Mouse (Mus musculus) intestine, embryonic 16.5 days (tissue): Measurements from ENCODE around the gene Lrrc8c. TPM values are rescaled to one million over a fixed set of nuclear protein-coding genes. Genes with fewer than 3 reads are reported as not detected.

ENCODE experiments used
- ATAC-seq: fragments of 200-750 bp; cut with Nextera tagmentation; 2 replicates; pipeline ENCODE4 v1.8.0; 2017; ENCODE audit warnings: moderate TSS enrichment, moderate library complexity
- H3K27ac ChIP-seq: fragments of 300-500 bp; sonication (generic); 2 replicates; pipeline ENCODE4 v1.5.1; 2014; ENCODE audit warnings: mild to moderate bottlenecking, low read length
- H3K27me3 ChIP-seq: fragments of 300-500 bp; sonication (generic); replicated peaks from 2 replicates; pipeline ENCODE4 v1.6.1; 2014; ENCODE audit warnings: low read length, control low read depth, mixed read lengths; ENCODE audit not compliant: control insufficient read depth, insufficient read depth
- H3K36me3 ChIP-seq: fragments of 300-500 bp; sonication (generic); 2 replicates; pipeline ENCODE4 v1.6.1; 2014; ENCODE audit warnings: low read length, control low read depth; ENCODE audit not compliant: control insufficient read depth, insufficient read depth
- H3K4me1 ChIP-seq: fragments of 300-500 bp; sonication (generic); 2 replicates; pipeline ENCODE4 v1.6.1; 2014; ENCODE audit warnings: low read length, control low read depth, mixed read lengths; ENCODE audit not compliant: control insufficient read depth, insufficient read depth
- H3K4me2 ChIP-seq: fragments of 300-500 bp; sonication (generic); 2 replicates; pipeline ENCODE4 v1.6.1; 2014; ENCODE audit warnings: low read depth, low read length, control low read depth
- H3K4me3 ChIP-seq: fragments of 300-500 bp; sonication (generic); 2 replicates; pipeline ENCODE4 v1.5.1; 2014; ENCODE audit warnings: mild to moderate bottlenecking, low read length
- H3K9ac ChIP-seq: fragments of 300-500 bp; sonication (generic); 2 replicates; pipeline ENCODE4 v1.6.1; 2014; ENCODE audit warnings: low read depth, low read length
- H3K9me3 ChIP-seq: fragments of 300-500 bp; sonication (generic); 2 replicates; pipeline ENCODE4 v1.6.1; 2016; ENCODE audit warnings: low read length, control low read depth; ENCODE audit not compliant: control insufficient read depth
- WGBS: fragments of 180-500 bp; shearing (Covaris S2); extraction: QIAGEN DNeasy Blood & Tissue Kit; methylation state at CpG from one replicate; pipeline ENCODE4 v1.1.7; 2014; 5-methylcytosine and 5-hydroxymethylcytosine counted together
- polyA plus RNA-seq: library from polyadenylated mRNA; unstranded; fragments of >200 nt; fragmentation: Nextera tagmentation; extraction: Ambion mirVana; gene quantifications from 2 replicates; pipeline ENCODE4 v1.2.1, GENCODE M21; 2015

Lrrc8c gene
- polyA plus RNA-seq, 1 experiment from 2014 or later, result 12.0 TPM

DNA sequence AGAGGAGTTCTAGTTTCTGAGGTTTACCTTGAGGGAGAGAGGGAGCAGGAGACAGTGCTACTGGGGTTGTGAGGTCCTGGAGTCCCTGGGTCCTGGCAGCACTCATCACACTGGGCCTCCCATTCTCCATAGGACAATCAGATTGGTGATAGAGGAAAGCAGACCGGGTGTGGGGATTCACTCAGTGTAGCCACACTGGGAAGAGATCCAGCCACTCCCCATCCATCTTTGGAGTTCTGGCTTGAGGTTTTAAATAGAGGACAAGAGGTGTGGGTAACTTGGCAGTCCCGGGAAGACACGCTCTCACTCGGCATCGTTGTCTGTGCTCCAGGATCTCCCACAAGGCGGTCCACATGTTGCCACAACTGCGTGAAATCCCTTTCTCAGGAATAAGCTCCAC lies 127.9 kb downstream of the Lrrc8c start:
- WGBS, result 82% methylated on average over 7 of the region's 7 CpGs

DNA sequence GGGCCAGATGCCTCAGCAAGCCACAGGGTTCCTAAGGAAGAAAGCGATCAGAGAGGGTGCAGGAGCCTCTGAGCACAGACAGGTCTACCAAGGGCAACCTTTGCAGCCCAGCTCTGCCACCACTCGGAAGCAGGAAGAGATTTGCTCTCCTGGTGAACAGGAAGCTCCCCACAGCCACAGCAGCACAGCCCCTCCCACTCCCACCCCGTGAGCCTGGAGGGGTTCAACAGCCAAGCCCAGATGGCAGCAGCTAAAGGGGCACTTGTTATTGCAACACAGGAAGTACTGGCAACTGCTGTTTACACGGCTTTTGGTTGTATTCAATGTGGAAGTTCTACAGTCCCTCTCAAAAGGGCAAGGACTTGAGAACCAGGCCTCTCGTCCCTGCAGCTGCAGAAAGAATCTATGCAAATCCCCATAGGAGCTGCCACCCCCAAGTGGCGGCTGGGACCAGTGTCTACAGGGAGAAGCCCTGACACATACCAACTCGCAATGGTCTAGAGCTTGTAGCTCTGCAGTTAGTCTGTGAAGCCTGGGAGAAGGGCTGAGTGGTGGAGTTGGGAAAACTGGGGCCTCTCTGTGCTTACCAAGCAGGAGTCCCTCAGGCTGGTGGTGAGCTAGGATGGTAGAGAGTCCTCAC lies 129.6 kb downstream of the Lrrc8c start:
- Histone ChIP-seq H3K9ac (no peak overlapping the region), H3K9me3 (no peaks in the 10 kb centered on the region), H3K27ac (peak overlapping the region; percentile 59), H3K4me2 (no peak overlapping the region), H3K4me1 (no peaks in the 10 kb centered on the region), H3K27me3 (no peaks in the 10 kb centered on the region), H3K36me3 (no peaks in the 10 kb centered on the region), H3K4me3 (no peak overlapping the region)
- peak; percentile 38; the same call in 1 of the 2 replicates for ATAC-seq
- WGBS, result 41% methylated on average over 7 of the region's 7 CpGs

More for the DNA sequence above, 127.9 kb downstream of the Lrrc8c start:
- Histone ChIP-seq H3K4me2 (no peak overlapping the region), H3K36me3 (no peaks in the 10 kb centered on the region), H3K9ac (no peak overlapping the region), H3K27ac (no peak overlapping the region), H3K9me3 (no peaks in the 10 kb centered on the region), H3K4me3 (no peak overlapping the region), H3K4me1 (no peaks in the 10 kb centered on the region), H3K27me3 (no peaks in the 10 kb centered on the region)
- no peak for ATAC-seq

DNA sequence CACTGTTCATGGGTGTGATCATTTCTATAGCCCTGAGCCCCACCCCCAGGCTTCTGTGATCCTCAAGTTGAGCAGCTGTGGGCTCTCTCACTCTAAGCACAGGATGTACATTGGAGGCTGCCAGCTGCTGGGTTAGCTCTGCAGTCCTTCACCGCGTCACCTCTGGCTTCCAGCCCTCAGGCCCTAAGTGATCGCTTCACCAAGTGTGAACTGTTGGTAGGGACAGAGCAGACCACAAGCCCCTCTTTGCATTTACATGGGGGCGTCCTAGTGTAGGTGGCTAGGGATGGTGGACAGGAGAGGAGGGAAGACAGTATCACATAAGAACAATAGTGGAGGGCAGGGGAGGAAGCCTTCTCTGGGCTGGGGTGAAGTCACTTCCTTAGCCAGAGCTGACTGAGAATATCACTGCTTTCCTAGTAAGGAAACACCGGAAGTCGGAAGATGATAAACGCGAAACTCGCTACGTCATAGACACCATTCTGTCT lies 130.4 kb downstream of the Lrrc8c start:
- Histone ChIP-seq H3K36me3 (no peaks in the 10 kb centered on the region), H3K4me3 (no peak overlapping the region), H3K9me3 (no peaks in the 10 kb centered on the region), H3K27ac (0 out of 2 replicates have a peak overlapping the region, but pooled peaks have one; percentile 23), H3K9ac (no peak overlapping the region), H3K4me1 (no peaks in the 10 kb centered on the region), H3K27me3 (no peaks in the 10 kb centered on the region), H3K4me2 (no peak overlapping the region)
- ATAC-seq, result peak; percentile 70
- WGBS, result 86% methylated on average over 10 of the region's 10 CpGs

DNA sequence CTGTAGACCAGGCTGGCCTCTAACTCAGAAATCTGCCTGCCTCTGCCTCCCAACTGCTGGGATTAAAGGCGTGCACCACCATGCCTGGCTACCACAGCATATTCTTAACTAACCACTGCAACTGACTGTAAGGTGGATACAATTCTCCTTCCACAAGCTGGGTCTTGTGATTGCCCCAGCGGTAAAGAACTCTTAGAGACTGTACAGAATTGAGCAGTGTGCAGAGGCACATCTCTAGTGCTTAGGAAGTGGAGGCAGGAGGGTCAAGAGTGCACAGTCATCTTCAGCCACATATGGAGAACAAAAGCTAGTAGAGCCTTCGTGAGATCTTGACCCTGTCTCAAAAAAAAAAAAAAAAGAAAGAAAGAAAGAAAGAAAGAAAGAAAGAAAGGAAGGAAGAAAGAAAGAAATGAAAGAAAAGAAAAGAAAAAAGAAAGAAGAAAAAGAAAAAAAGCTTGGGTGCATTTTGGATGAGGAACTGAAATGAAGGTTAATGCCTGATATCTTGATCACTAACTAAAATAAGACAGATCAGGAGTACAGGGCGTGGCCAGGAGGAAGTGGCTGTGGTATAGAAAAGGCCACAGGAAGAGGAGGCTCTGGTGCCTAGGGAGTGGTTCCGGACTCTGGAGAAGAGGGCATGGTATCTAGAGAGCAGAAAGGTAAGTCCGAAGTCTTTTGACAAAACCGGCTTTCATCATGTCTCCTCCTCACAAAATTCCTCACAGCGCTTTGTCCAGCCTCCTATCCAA lies 131.7 kb downstream of the Lrrc8c start:
- WGBS, result 83% methylated on average over 8 of the region's 8 CpGs
- no peaks in the 10 kb centered on the region for H3K36me3 ChIP-seq
- H3K9ac ChIP-seq, result no peak overlapping the region
- H3K27ac ChIP-seq, result no peak overlapping the region; the same call in 1 of the 2 replicates
- H3K4me3 ChIP-seq, result no peak overlapping the region
- ATAC-seq, result no peak
- no peaks in the 10 kb centered on the region for H3K9me3 ChIP-seq
- H3K4me2 ChIP-seq, result no peak overlapping the region
- no peaks in the 10 kb centered on the region for H3K4me1 ChIP-seq
- H3K27me3 ChIP-seq, result no peaks in the 10 kb centered on the region

DNA sequence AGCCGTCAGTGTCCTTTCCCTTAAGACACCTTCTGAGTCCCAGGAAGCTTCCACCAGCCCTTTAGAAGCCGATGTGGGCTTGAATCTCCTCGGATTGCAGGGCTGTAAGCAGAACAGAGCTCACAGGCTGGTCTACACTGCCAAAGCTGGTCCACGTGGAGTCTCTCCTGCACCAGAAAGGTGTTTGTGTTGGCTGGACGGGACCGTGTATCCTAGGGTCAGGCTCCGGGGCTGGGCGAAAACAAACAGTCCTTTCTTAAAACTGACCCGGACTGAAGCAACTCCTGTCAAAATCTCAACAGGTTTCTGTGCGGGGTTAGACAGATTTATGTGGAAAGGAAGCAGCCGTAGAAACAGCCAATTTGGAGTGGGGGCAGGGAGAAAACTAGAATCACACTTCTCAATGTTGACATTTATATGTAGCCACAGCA lies 132.4 kb downstream of the Lrrc8c start:
- Histone ChIP-seq H3K36me3 (no peaks in the 10 kb centered on the region), H3K27ac (no peak overlapping the region; the same call in 1 of the 2 replicates), H3K4me2 (no peak overlapping the region), H3K4me1 (no peaks in the 10 kb centered on the region), H3K9me3 (no peaks in the 10 kb centered on the region), H3K27me3 (no peaks in the 10 kb centered on the region), H3K9ac (0 out of 2 replicates have a peak overlapping the region, but pooled peaks have one; percentile 27), H3K4me3 (no peak overlapping the region)
- WGBS, result 45% methylated on average over 11 of the region's 11 CpGs
- ATAC-seq, result no peak

DNA sequence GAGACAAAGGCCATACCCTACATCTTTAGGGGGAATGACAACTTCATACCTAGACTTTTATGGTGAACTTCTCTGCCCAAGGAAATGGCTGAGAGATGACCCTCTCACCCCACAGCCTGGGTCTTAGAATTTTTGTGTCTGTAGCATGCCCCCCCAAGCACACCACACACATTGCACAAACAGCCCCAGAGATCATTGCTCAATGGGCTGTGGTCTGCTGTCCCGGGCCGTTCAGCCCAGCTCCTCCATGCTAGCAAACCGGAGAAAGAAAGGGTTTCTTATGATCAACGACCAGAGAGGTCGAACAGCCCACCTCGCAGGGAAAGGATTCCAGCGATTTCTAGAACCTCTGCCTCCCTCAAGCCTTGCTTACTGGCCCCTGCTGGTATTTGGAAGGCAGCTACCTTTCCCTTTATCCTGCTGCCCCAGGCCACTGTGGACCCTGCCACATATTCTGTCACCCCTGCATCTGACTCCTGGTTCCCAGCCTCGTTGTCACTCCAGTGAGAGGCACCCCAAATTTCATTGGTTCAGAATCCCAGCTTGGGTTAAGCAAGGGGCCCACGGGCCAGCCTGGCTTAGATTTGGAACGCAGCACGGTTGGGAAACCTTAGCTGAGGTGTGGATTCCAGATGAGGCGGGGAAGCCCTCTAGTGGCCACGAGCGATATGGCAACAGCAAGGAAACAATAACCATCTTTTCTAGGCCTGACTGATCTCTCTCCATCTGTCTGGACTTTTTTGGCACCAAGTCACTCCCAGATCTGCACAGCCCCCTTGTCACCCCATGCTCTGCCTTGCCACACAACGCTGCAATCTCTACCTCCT lies 135.3 kb downstream of the Lrrc8c start:
- H3K36me3 ChIP-seq, result no peaks in the 10 kb centered on the region
- no peaks in the 10 kb centered on the region for H3K4me1 ChIP-seq
- H3K4me2 ChIP-seq, result no peak overlapping the region
- peak; percentile 65 for ATAC-seq
- WGBS, result 25% methylated on average over 15 of the region's 15 CpGs
- H3K4me3 ChIP-seq, result no peak overlapping the region
- no peak overlapping the region for H3K9ac ChIP-seq
- no peak overlapping the region for H3K27ac ChIP-seq
- H3K27me3 ChIP-seq, result no peaks in the 10 kb centered on the region
- no peaks in the 10 kb centered on the region for H3K9me3 ChIP-seq

DNA sequence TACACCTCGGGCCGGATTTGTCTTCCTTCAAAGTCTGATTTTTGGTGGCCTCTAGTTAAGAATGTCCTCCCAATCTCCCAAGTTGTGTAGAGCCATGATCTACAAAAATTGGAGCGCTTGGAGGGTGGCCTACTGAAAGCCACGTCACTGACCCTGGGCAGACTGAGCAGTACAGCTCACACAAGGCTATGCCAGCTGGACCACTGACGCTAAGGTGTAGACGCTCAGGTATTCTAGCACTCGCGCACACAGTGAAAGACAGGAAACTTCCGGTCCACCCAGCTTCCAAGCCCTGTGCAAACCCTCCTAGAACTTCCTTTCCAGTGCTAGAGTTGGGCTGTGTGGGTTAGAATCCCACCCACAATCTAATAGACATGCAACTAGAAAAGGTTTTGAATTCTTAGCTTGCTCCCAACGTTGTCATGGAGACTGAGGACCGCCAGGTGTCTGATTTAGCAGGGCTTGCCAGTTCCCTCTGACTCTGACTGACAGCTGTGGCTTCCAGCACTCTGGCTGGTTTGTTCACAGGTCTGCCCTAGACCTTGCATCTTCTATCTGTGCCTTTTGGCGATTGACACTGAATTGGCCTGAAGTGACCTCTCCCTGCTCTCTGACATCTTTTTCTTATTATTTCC lies 136.0 kb downstream of the Lrrc8c start:
- H3K4me1 ChIP-seq, result no peaks in the 10 kb centered on the region
- H3K27ac ChIP-seq, result no peak overlapping the region
- H3K4me2 ChIP-seq, result no peak overlapping the region
- no peaks in the 10 kb centered on the region for H3K36me3 ChIP-seq
- H3K9ac ChIP-seq, result no peak overlapping the region
- 72% methylated on average over 12 of the region's 12 CpGs for WGBS
- no peaks in the 10 kb centered on the region for H3K9me3 ChIP-seq
- no peaks in the 10 kb centered on the region for H3K27me3 ChIP-seq
- H3K4me3 ChIP-seq, result no peak overlapping the region
- ATAC-seq, result 0 out of 2 replicates have a peak, but pooled peaks have one; percentile 16

DNA sequence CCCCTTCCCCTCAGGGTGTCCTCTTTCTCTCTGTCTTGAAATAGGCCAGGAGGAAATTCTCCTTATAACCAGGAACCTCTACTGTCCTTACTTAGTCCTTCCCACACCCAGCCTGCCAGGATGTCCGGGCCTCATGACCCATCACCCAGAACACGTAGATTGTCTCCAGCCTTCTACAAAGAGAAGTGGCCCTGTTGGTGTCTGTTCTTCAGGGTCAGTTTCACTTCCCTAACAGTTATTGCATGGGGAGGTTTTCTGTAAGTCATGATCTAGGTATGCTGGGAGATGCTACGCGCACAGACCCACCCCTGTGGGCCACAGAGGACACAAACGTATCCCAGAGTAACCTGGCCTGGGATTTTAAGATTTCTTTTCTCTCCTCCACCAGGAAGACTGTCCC lies 142.7 kb downstream of the Lrrc8c start:
- Histone ChIP-seq H3K9ac (no peak overlapping the region), H3K9me3 (no peaks in the 10 kb centered on the region), H3K4me2 (no peak overlapping the region), H3K27me3 (no peaks in the 10 kb centered on the region), H3K36me3 (no peaks in the 10 kb centered on the region), H3K4me3 (no peak overlapping the region), H3K27ac (no peak overlapping the region), H3K4me1 (no peaks in the 10 kb centered on the region)
- ATAC-seq, result no peak
- WGBS, result 84% methylated on average over 5 of the region's 5 CpGs
